Mouse (Mus musculus): ENCODE measurements at regions not wholly inside any gene's neighbourhood (a gene's known extent, or its start where the extent isn't known, plus 50 kb on each side); places are given as distances from the start of the nearest gene placed in this dataset.

GRCm38 (mm10) chr15:26469901-26470383 lies 161.1 kb downstream of the March11 start:
- in situ Hi-C loops (cut with MboI, MseI), result loop anchor here (10.0 to 25.0 kb wide), 2 partner anchors 555 to 1092 kb away; no protein-coding TSS in a partner anchor

- in situ Hi-C loops (cut with MboI, MseI), result no loop called here
Measured at GRCm38 (mm10) chr15:26487378-26487777, 178.5 kb downstream of the March11 start.
